14 mouse cellular contexts compared by ENCODE assay signal in genomic region chr8:120534080-120534479, GRCm38 (mm10). TPM values are rescaled to one million over a fixed set of nuclear protein-coding genes. Genes with fewer than 3 reads are reported as not detected.
A peak's percentile ranks its signal among the peaks of the same experiment; 100 is the strongest.
DNase-seq lines count a peak whose midpoint lies in the region; ATAC-seq and TF ChIP-seq lines count a peak whose summit lies in the region.
"Had no signal": no experiment of that assay in that cellular context is flagged by ENCODE, and none has a peak within 500 bp of the region (broad histone marks: within the 10 kb centered on the region; RNA-seq: fewer than 3 reads in every experiment).

No protein-coding gene starts in this region.

- TF ChIP-seq CTCF in layer of hippocampus, adult 2 months (conservative IDR thresholded peaks at IDR 0.05), result no peak

- DNase-seq in layer of hippocampus, adult 2 months (ENCODE audit: low spot score in 2 of 2), result no peak
- no peak for DNase-seq in layer of hippocampus, adult 9-11 months
- DNase-seq in embryonic facial prominence, embryonic 10.5 days (ENCODE audit: low spot score), result no peak
- DNase-seq in forebrain, embryonic 14.5 days (ENCODE audit: low spot score), result no peak
- DNase-seq in adrenal gland, adult 2 months, result no peak
- no peak for DNase-seq in right cerebral cortex, adult 18-20 months
- DNase-seq: cerebellum, postnatal 25 days; heart, postnatal 10 days; kidney, postnatal 4 days; lung, embryonic 14.5 days had no signal

- peaks cover 97% of the 10 kb centered on the region for H3K4me1 ChIP-seq in embryonic facial prominence, embryonic 10.5 days
- H3K4me1 ChIP-seq in forebrain, embryonic 14.5 days (ENCODE audit: control insufficient read depth, insufficient read depth, low read length), result peaks cover 63% of the 10 kb centered on the region
- peaks cover 93% of the 10 kb centered on the region for H3K4me1 ChIP-seq in midbrain, embryonic 12.5 days

- peak overlapping the region; percentile 43; the same call in 1 of the 2 replicates for H3K27ac ChIP-seq in layer of hippocampus, adult 2 months
- peak overlapping the region; percentile 71 for H3K27ac ChIP-seq in embryonic facial prominence, embryonic 10.5 days (replicated peaks)
- peak overlapping the region; percentile 98 for H3K27ac ChIP-seq in forebrain, embryonic 14.5 days (ENCODE audit: low read depth, low read length)
- peak overlapping the region; percentile 97 for H3K27ac ChIP-seq in midbrain, embryonic 12.5 days (replicated peaks)
- H3K27ac ChIP-seq: embryonic facial prominence, embryonic 15.5 days; stomach, embryonic 15.5 days had no signal

- no peak for ATAC-seq in forebrain, embryonic 14.5 days
- ATAC-seq in midbrain, embryonic 12.5 days (ENCODE audit: low FRiP score, low read depth), result no peak
- no peak for ATAC-seq in frontal cortex, adult (ENCODE audit: low TSS enrichment)

- peak overlapping the region; percentile 50 for H3K9ac ChIP-seq in forebrain, embryonic 14.5 days (ENCODE audit: low read length)
- peak overlapping the region; percentile 46 for H3K9ac ChIP-seq in midbrain, embryonic 12.5 days (replicated peaks)
- H3K9ac ChIP-seq: embryonic facial prominence, embryonic 15.5 days; lung, embryonic 14.5 days; stomach, embryonic 15.5 days had no signal

- peaks cover 67% of the 10 kb centered on the region for H3K27me3 ChIP-seq in embryonic facial prominence, embryonic 10.5 days (replicated peaks; ENCODE audit: low read depth, poor library complexity, severe bottlenecking)
- H3K27me3 ChIP-seq in forebrain, embryonic 14.5 days (replicated peaks; ENCODE audit: control insufficient read depth, insufficient read depth, low read length), result no peaks in the 10 kb centered on the region
- H3K27me3 ChIP-seq in midbrain, embryonic 12.5 days, result peaks cover 18% of the 10 kb centered on the region
- H3K27me3 ChIP-seq: embryonic facial prominence, embryonic 15.5 days; stomach, embryonic 15.5 days had no signal

- no peaks in the 10 kb centered on the region for H3K36me3 ChIP-seq in embryonic facial prominence, embryonic 10.5 days (replicated peaks)
- H3K36me3 ChIP-seq in forebrain, embryonic 14.5 days (ENCODE audit: control insufficient read depth, insufficient read depth, low read length), result no peaks in the 10 kb centered on the region
- no peaks in the 10 kb centered on the region for H3K36me3 ChIP-seq in midbrain, embryonic 12.5 days
- H3K36me3 ChIP-seq: embryonic facial prominence, embryonic 15.5 days; stomach, embryonic 15.5 days had no signal

- H3K4me2 ChIP-seq in forebrain, embryonic 14.5 days (ENCODE audit: low read length), result peak overlapping the region; percentile 98; the same call in 1 of the 2 replicates
- H3K4me2 ChIP-seq in midbrain, embryonic 12.5 days (replicated peaks), result peak overlapping the region; percentile 96

- WGBS in embryonic facial prominence, embryonic 10.5 days, result 29% methylated on average over 8 of the region's 8 CpGs
- WGBS in forebrain, embryonic 14.5 days, result 41% methylated on average over 8 of the region's 8 CpGs
- 31% methylated on average over 8 of the region's 8 CpGs for WGBS in midbrain, embryonic 12.5 days

- H3K4me3 ChIP-seq in layer of hippocampus, adult 2 months, result no peak overlapping the region
- peak overlapping the region; percentile 32; the same call in 1 of the 2 replicates for H3K4me3 ChIP-seq in embryonic facial prominence, embryonic 10.5 days
- no peak overlapping the region for H3K4me3 ChIP-seq in forebrain, embryonic 14.5 days (ENCODE audit: low read depth, low read length)
- H3K4me3 ChIP-seq in midbrain, embryonic 12.5 days, result no peak overlapping the region
- H3K4me3 ChIP-seq: embryonic facial prominence, embryonic 15.5 days; stomach, embryonic 15.5 days had no signal

- no peaks in the 10 kb centered on the region for H3K9me3 ChIP-seq in embryonic facial prominence, embryonic 10.5 days
- H3K9me3 ChIP-seq in forebrain, embryonic 14.5 days (replicated peaks; ENCODE audit: control insufficient read depth, low read length), result no peaks in the 10 kb centered on the region
- H3K9me3 ChIP-seq in midbrain, embryonic 12.5 days, result no peaks in the 10 kb centered on the region
- H3K9me3 ChIP-seq: embryonic facial prominence, embryonic 15.5 days; stomach, embryonic 15.5 days had no signal

RNA-seq across cellular contexts. Expression of gene Gins2, which starts 55.0 kb away (rescaled TPM):
- 1 to 10 TPM; 5.2 to 6.2 TPM for total RNA-seq in layer of hippocampus, adult 2 months (2021)
- 156 TPM in 2 replicates for polyA plus RNA-seq in embryonic facial prominence, embryonic 10.5 days (2016; fragmentation: Nextera tagmentation; extraction: Ambion mirVana)
- 33.4 and 44.1 TPM in 2 replicates for polyA plus RNA-seq in forebrain, embryonic 14.5 days (2014; fragmentation: Nextera tagmentation; extraction: Ambion mirVana)
- 73.7 and 84.8 TPM in 2 replicates for polyA plus RNA-seq in midbrain, embryonic 12.5 days (2016; fragmentation: Nextera tagmentation; extraction: Ambion mirVana)
- 1 to 10 TPM; 3.8 to 5.7 TPM for total RNA-seq in adrenal gland, adult 2 months (2021)
- polyA plus RNA-seq in adrenal gland, adult 2 months (2012; rRNA removed), result 7.8 and 8.7 TPM in 2 replicates

Comparison
In these comparisons a context has a peak if more than half of its experiments do, and no peak if none do; other contexts are left out.
1. H3K27ac ChIP-seq: peak in every context shown above with its lines; median percentile 98 in forebrain, embryonic 14.5 days; 97 in midbrain, embryonic 12.5 days; 71 in embryonic facial prominence, embryonic 10.5 days; 43 in layer of hippocampus, adult 2 months.